Mouse (Mus musculus): ENCODE results near the gene Acot8.
"Not testable (repeated sequence)": the region's sequence is repeated elsewhere in the genome, so short reads cannot be mapped to it uniquely, and the experiment has no call there.

The Acot8 gene

GRCm38 (mm10) chr2:164813557-164813956 lies 8.9 kb upstream of the Acot8 start:
- in situ Hi-C loops (cut with MseI, MboI) = no loop called here

- in situ Hi-C loops (cut with MseI, MboI) = no loop called here
These were observed 1.9 kb upstream of the Acot8 start for GRCm38 (mm10) chr2:164806614-164807013.

- in situ Hi-C loops (cut with MseI, MboI) = no loop called here
These were observed 643 bp upstream of the Acot8 start for GRCm38 (mm10) chr2:164805332-164805718.

- in situ Hi-C loops (cut with MseI, MboI) = no loop called here
These were observed 765 bp downstream of the Acot8 start for GRCm38 (mm10) chr2:164803921-164804313.

GRCm38 (mm10) chr2:164803201-164803920 lies 1.3 kb downstream of the Acot8 start:
- in situ Hi-C loops (cut with MseI, MboI) = no loop called here

GRCm38 (mm10) chr2:164800252-164801004 lies 4.3 kb downstream of the Acot8 start:
- in situ Hi-C loops (cut with MseI, MboI) = no loop called here

GRCm38 (mm10) chr2:164798554-164798953 lies 6.1 kb downstream of the Acot8 start:
- in situ Hi-C loops (cut with MseI, MboI) = not testable (repeated sequence)

GRCm38 (mm10) chr2:164795868-164796267 lies 8.8 kb downstream of the Acot8 start:
- in situ Hi-C loops (cut with MseI, MboI) = no loop called here

GRCm38 (mm10) chr2:164794293-164794692 lies 10.4 kb downstream of the Acot8 start:
- in situ Hi-C loops (cut with MseI, MboI) = no loop called here

- in situ Hi-C loops (cut with MseI, MboI) = no loop called here
These were observed 10.9 kb downstream of the Acot8 start for GRCm38 (mm10) chr2:164793772-164794171.

- in situ Hi-C loops (cut with MseI, MboI) = no loop called here
These were observed 11.4 kb downstream of the Acot8 start for GRCm38 (mm10) chr2:164793236-164793635.

- in situ Hi-C loops (cut with MseI, MboI) = no loop called here
These were observed 12.1 kb downstream of the Acot8 start for GRCm38 (mm10) chr2:164792400-164793190.

GRCm38 (mm10) chr2:164791841-164792261 lies 12.8 kb downstream of the Acot8 start:
- in situ Hi-C loops (cut with MseI, MboI) = no loop called here

GRCm38 (mm10) chr2:164790451-164790850 lies 14.2 kb downstream of the Acot8 start:
- in situ Hi-C loops (cut with MseI, MboI) = no loop called here

- in situ Hi-C loops (cut with MseI, MboI) = no loop called here
These were observed 16.3 kb downstream of the Acot8 start for GRCm38 (mm10) chr2:164788411-164788810.

GRCm38 (mm10) chr2:164787779-164788178 lies 16.9 kb downstream of the Acot8 start:
- in situ Hi-C loops (cut with MseI, MboI) = no loop called here

GRCm38 (mm10) chr2:164787032-164787431 lies 17.6 kb downstream of the Acot8 start:
- in situ Hi-C loops (cut with MseI, MboI) = no loop called here

- in situ Hi-C loops (cut with MseI, MboI) = no loop called here
These were observed 18.2 kb downstream of the Acot8 start for GRCm38 (mm10) chr2:164786388-164786885.

- in situ Hi-C loops (cut with MseI, MboI) = no loop called here
These were observed 18.9 kb downstream of the Acot8 start, which contains the start of gene Snx21 for GRCm38 (mm10) chr2:164785481-164786387. Gene Snx21, plus strand, starts transcription at chr2:164785823.

- in situ Hi-C loops (cut with MseI, MboI) = no loop called here
These were observed 19.7 kb downstream of the Acot8 start for GRCm38 (mm10) chr2:164784869-164785420.
